Mouse (Mus musculus): ENCODE measurements around the gene Mtmr6. TPM values are rescaled to one million over a fixed set of nuclear protein-coding genes. Genes with fewer than 3 reads are reported as not detected.

Gene Mtmr6
- total and polyA plus RNA-seq, 3 experiments = 11.7 to 20.3 (median 18.5) TPM

DNA sequence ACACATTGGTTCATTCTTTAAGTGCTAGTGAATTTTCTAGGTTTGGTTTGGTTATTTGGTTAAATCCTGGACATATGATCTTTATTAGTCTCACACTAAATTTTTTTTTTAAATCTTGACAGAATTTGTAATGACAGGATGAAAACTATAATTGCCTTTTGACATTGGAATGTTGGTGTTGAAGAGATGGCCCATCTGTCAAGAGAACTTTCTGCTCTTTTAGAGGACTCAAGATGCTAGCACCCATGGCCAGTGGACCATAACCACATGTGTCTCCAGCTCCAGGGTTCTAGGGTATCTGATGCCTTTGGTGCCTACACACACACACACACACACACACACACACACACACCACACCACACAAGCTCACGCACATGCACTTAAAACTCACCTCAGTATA, 7.2 kb upstream of the Mtmr6 start:
- no peaks in the 10 kb centered on the region for H3K27me3 ChIP-seq (replicated peaks)
- H3K9me3 ChIP-seq (replicated peaks; ENCODE audit: low read length) = no peaks in the 10 kb centered on the region
- no peak overlapping the region for H3K4me3 ChIP-seq (replicated peaks in 1 of 3; ENCODE audit: low read depth in 2 of 3, low read length in 2 of 3, poor library complexity in 1 of 3)
- H3K79me2 ChIP-seq (replicated peaks; ENCODE audit: control insufficient read depth, extremely low read depth, insufficient read depth, poor library complexity, severe bottlenecking) = no peaks in the 10 kb centered on the region
- no peaks in the 10 kb centered on the region for H3K36me3 ChIP-seq (replicated peaks in 1 of 2; ENCODE audit: control insufficient read depth in 1 of 2, insufficient read depth in 1 of 2, low read length in 1 of 2)
- dilution Hi-C loops (cut with MboI; ENCODE audit: extremely low pct_ligation_motif_present, extremely low pct_unique_long_range_greater_than_20kb, low sequenced_read_pairs) (no loop called here), in situ Hi-C loops (cut with MboI; ENCODE audit: low pct_ligation_motif_present, low pct_unique_long_range_greater_than_20kb, low sequenced_read_pairs) (loop anchor here (25.0 kb wide), 1 partner anchor 479 kb away; no protein-coding TSS in a partner anchor)
- DNase-seq (ENCODE audit: extremely low read depth) = no peak
- H3K4me1 ChIP-seq (ENCODE audit: control insufficient read depth in 1 of 2, insufficient read depth in 2 of 2) = peaks cover 0 to under 1% of the 10 kb centered on the region in 2 experiments; a peak in 1 of 4 replicates
- no peak overlapping the region for H3K4me2 ChIP-seq (ENCODE audit: insufficient read depth, low read depth, poor library complexity, severe bottlenecking)
- no peak overlapping the region for H3K9ac ChIP-seq (ENCODE audit: insufficient read depth, low read depth)
- no peak overlapping the region for H3K27ac ChIP-seq (ENCODE audit: insufficient read depth, low read depth)
- no peak for TF ChIP-seq UBTF (IDR thresholded peaks at IDR 0.05; ENCODE audit: low read depth, low read length)
- no peak for TF ChIP-seq SMC3 (IDR thresholded peaks at IDR 0.05; ENCODE audit: low read depth, low read length)
- TF ChIP-seq ZKSCAN1 (IDR thresholded peaks at IDR 0.05; ENCODE audit: borderline replicate concordance, low read depth, low read length) = no peak
- TF ChIP-seq ZC3H11A (IDR thresholded peaks at IDR 0.05; ENCODE audit: low read depth, low read length) = no peak
- TF ChIP-seq MYC (IDR thresholded peaks at IDR 0.05; ENCODE audit: low read depth, low read length) = no peak
- no peak for TF ChIP-seq USF1 (IDR thresholded peaks at IDR 0.05; ENCODE audit: low read depth, low read length)
- TF ChIP-seq NRF1 (IDR thresholded peaks at IDR 0.05; ENCODE audit: low read depth, low read length) = no peak
- TF ChIP-seq E2F4 (IDR thresholded peaks at IDR 0.05; ENCODE audit: insufficient replicate concordance, low read depth, low read length) = no peak
- TF ChIP-seq ETS1 (conservative IDR thresholded peaks at IDR 0.05; ENCODE audit: low read depth, low read length) = no peak
- no peak for TF ChIP-seq ZMIZ1 (IDR thresholded peaks at IDR 0.05; ENCODE audit: low read depth, low read length)
- TF ChIP-seq RCOR1 (conservative IDR thresholded peaks at IDR 0.05; ENCODE audit: low read depth, low read length) = no peak
- TF ChIP-seq MEF2A (IDR thresholded peaks at IDR 0.05; ENCODE audit: borderline replicate concordance, low read depth, low read length) = no peak
- TF ChIP-seq NELFE (IDR thresholded peaks at IDR 0.05; ENCODE audit: low read depth, low read length) = no peak
- TF ChIP-seq BHLHE40 (IDR thresholded peaks at IDR 0.05; ENCODE audit: low read depth, low read length) = no peak
- no peak for TF ChIP-seq MAFK (IDR thresholded peaks at IDR 0.05; ENCODE audit: insufficient replicate concordance, low read length)
- no peak for TF ChIP-seq POLR2A (IDR thresholded peaks at IDR 0.05; ENCODE audit: low read depth, low read length)

DNA sequence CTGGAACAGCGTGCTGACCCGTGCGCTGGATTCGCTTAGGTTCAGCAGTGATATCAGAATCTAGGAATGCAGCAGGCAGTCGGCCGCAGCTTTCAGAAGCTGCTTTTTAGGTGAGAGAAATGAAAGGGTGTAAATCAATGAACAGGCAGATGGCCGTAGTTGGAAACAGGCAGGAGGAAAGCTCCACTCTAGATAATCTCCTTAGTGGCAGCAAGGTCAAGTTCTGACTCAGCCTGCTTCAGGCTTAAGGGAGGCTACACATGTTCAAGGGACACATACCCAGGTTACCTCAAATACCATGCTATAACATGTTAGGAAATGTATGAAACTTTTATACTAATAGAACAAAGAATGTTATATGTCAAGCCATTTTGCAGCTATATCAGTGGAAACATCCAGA, 2.7 kb upstream of the Mtmr6 start:
- H3K9ac ChIP-seq (ENCODE audit: insufficient read depth, low read depth) = no peak overlapping the region
- no peak for DNase-seq (ENCODE audit: extremely low read depth)
- no peak overlapping the region for H3K4me3 ChIP-seq (replicated peaks in 1 of 3; ENCODE audit: low read depth in 2 of 3, low read length in 2 of 3, poor library complexity in 1 of 3)
- H3K27me3 ChIP-seq (replicated peaks) = no peaks in the 10 kb centered on the region
- no peaks in the 10 kb centered on the region for H3K36me3 ChIP-seq (replicated peaks in 1 of 2; ENCODE audit: control insufficient read depth in 1 of 2, insufficient read depth in 1 of 2, low read length in 1 of 2)
- peaks cover 4% of the 10 kb centered on the region for H3K79me2 ChIP-seq (replicated peaks; ENCODE audit: control insufficient read depth, extremely low read depth, insufficient read depth, poor library complexity, severe bottlenecking)
- in situ Hi-C loops (cut with MboI; ENCODE audit: low pct_ligation_motif_present, low pct_unique_long_range_greater_than_20kb, low sequenced_read_pairs) (loop anchor here (25.0 kb wide), 1 partner anchor 475 kb away; no protein-coding TSS in a partner anchor), dilution Hi-C loops (cut with MboI; ENCODE audit: extremely low pct_ligation_motif_present, extremely low pct_unique_long_range_greater_than_20kb, low sequenced_read_pairs) (no loop called here)
- H3K27ac ChIP-seq (ENCODE audit: insufficient read depth, low read depth) = no peak overlapping the region
- no peak overlapping the region for H3K4me2 ChIP-seq (ENCODE audit: insufficient read depth, low read depth, poor library complexity, severe bottlenecking)
- peaks cover 0 to 13% of the 10 kb centered on the region in 2 experiments; a peak in 1 of 4 replicates for H3K4me1 ChIP-seq (ENCODE audit: control insufficient read depth in 1 of 2, insufficient read depth in 2 of 2)
- no peaks in the 10 kb centered on the region for H3K9me3 ChIP-seq (replicated peaks; ENCODE audit: low read length)
- TF ChIP-seq IRF4 (IDR thresholded peaks at IDR 0.05; ENCODE audit: low read depth, low read length) = no peak
- TF ChIP-seq NRF1 (IDR thresholded peaks at IDR 0.05; ENCODE audit: low read depth, low read length) = no peak
- no peak for TF ChIP-seq BHLHE40 (IDR thresholded peaks at IDR 0.05; ENCODE audit: low read depth, low read length)
- no peak for TF ChIP-seq MXI1 (IDR thresholded peaks at IDR 0.05; ENCODE audit: low read depth, low read length)
- no peak for TF ChIP-seq GABPA (IDR thresholded peaks at IDR 0.05; ENCODE audit: insufficient replicate concordance, low read depth, low read length)
- TF ChIP-seq ETS1 (conservative IDR thresholded peaks at IDR 0.05; ENCODE audit: low read depth, low read length) = no peak
- no peak for TF ChIP-seq ZKSCAN1 (IDR thresholded peaks at IDR 0.05; ENCODE audit: borderline replicate concordance, low read depth, low read length)
- no peak for TF ChIP-seq ZMIZ1 (IDR thresholded peaks at IDR 0.05; ENCODE audit: low read depth, low read length)
- no peak for TF ChIP-seq SMC3 (IDR thresholded peaks at IDR 0.05; ENCODE audit: low read depth, low read length)
- TF ChIP-seq HCFC1 (IDR thresholded peaks at IDR 0.05; ENCODE audit: low read depth, low read length) = no peak
- no peak for TF ChIP-seq RCOR1 (conservative IDR thresholded peaks at IDR 0.05; ENCODE audit: low read depth, low read length)
- no peak for TF ChIP-seq ELF1 (IDR thresholded peaks at IDR 0.05; ENCODE audit: low read depth, low read length)
- no peak for TF ChIP-seq MAZ (IDR thresholded peaks at IDR 0.05; ENCODE audit: low read depth, low read length)
- no peak for TF ChIP-seq EP300 (IDR thresholded peaks at IDR 0.05; ENCODE audit: low read length)
- no peak for TF ChIP-seq TCF12 (IDR thresholded peaks at IDR 0.05; ENCODE audit: low read depth, low read length)
- no peak for TF ChIP-seq POLR2A (IDR thresholded peaks at IDR 0.05; ENCODE audit: low read depth, low read length)
- TF ChIP-seq ZNF384 (IDR thresholded peaks at IDR 0.05; ENCODE audit: low read depth, low read length) = no peak
- no peak for TF ChIP-seq CHD2 (IDR thresholded peaks at IDR 0.05; ENCODE audit: low read length)
- no peak for TF ChIP-seq USF2 (conservative IDR thresholded peaks at IDR 0.05; ENCODE audit: low read depth, low read length)

Measured in CH12.LX (cell line).